Mouse (Mus musculus): ENCODE data around the gene Gm49394.

Gene Gm49394

GRCm38 (mm10) chr7:142659181-142659681 lies 10.5 kb downstream of the Gm49394 start:
- no peak for DNase-seq (ENCODE audit: low spot score in 2 of 2)

GRCm38 (mm10) chr7:142658681-142659180 lies 11.0 kb downstream of the Gm49394 start:
- no peak for DNase-seq (ENCODE audit: low spot score in 2 of 2)

DNA sequence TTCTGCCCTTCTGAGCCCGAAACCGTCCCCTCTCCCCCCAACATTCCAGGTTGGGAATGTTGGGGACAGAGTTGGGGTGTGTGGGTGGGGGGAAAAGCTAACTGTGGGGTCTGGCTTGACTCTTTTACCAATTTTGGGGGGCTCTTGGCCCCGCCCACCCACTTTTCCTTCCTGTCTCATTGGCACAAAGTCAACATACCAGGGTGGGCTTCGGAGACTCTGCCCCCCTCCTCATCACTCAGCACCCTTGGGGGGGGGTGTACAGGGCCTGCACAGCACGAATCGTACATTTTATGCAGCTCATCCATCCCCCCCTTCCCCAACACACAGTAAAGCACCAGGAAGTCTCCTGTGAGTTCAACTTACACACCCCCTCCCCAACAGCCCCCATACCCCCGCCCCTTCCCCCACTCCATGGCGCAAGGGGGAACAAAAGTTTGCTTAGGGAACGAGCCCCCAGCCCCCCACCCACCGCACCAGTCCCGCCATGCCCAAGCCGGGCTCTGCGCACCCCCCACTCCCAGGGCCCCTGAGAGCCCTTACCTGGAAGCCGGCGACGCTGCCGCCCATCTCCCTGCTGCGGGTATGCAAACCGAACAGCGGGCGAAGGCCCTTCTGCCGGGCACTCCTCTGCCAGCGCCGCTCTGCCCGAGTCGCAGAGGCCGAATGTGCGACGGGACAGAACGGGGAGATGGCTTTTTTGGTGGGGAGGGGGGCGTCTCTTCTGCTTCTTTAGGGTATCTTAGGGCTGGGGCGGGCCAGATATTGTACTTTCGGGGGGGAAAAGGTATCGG lies 11.7 kb downstream of the Gm49394 start:
- no peak for DNase-seq (ENCODE audit: low spot score in 2 of 2)

DNA sequence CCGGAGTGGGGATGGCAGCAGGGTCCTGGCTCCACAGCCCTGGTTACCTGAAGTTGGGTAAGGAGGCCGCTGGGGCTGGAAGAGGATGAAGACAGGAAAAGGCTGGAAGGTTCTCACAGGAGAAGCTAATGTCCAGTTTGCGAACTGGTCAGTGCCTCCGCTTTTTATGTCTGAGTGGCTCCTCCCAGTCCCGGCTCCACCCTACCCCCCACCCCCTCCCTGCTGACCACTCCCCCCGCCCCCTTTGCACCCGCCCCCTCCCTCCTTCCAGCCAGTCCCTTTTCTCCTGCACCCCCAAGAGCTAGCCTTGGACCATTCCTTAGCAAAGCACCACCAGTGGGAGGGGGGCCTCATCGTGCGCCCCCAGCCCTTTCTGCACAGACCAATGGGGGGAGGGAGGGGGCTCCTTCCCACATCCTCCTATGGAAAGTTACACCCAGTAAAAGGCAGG lies 12.4 kb downstream of the Gm49394 start:
- DNase-seq (ENCODE audit: low spot score in 2 of 2) = no peak

GRCm38 (mm10) chr7:142656055-142656454 lies 13.7 kb downstream of the Gm49394 start:
- no peak for DNase-seq (ENCODE audit: low spot score in 2 of 2)

GRCm38 (mm10) chr7:142655633-142656032 lies 14.1 kb downstream of the Gm49394 start:
- DNase-seq (ENCODE audit: low spot score in 2 of 2) = no peak

- DNase-seq (ENCODE audit: low spot score in 2 of 2) = no peak
These were observed 16.0 kb downstream of the Gm49394 start for GRCm38 (mm10) chr7:142653726-142654125.

- DNase-seq (ENCODE audit: low spot score in 2 of 2) = no peak
These were observed 23.1 kb downstream of the Gm49394 start for GRCm38 (mm10) chr7:142646676-142647075.

- no peak for DNase-seq (ENCODE audit: low spot score in 2 of 2)
These were observed 24.7 kb downstream of the Gm49394 start for GRCm38 (mm10) chr7:142645045-142645444.

GRCm38 (mm10) chr7:142636178-142636577 lies 33.6 kb downstream of the Gm49394 start:
- DNase-seq (ENCODE audit: low spot score in 2 of 2) = no peak

GRCm38 (mm10) chr7:142630691-142631090 lies 39.1 kb downstream of the Gm49394 start:
- no peak for DNase-seq (ENCODE audit: low spot score in 2 of 2)

DNA sequence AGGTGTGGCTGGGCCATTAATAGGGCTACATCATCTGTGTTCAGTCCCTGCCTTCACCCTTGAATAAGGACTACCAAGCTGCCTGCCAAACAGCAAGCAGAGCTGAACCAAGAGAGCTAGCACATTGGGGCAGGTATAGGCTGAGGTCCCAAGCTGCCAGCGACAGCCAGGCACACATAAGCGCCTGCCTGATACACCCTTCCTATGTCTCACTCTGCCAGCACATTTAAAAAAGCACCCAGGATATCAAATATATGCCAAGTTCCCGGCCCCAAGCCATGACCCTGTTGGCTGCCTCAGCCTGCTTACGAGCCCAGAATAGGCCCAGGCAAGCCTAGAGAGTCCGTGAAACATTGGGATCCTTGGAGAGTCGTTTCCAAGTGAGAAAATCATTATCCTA lies 39.9 kb downstream of the Gm49394 start:
- peak; percentile 14 to 16 for DNase-seq (ENCODE audit: low spot score in 2 of 2)

DNA sequence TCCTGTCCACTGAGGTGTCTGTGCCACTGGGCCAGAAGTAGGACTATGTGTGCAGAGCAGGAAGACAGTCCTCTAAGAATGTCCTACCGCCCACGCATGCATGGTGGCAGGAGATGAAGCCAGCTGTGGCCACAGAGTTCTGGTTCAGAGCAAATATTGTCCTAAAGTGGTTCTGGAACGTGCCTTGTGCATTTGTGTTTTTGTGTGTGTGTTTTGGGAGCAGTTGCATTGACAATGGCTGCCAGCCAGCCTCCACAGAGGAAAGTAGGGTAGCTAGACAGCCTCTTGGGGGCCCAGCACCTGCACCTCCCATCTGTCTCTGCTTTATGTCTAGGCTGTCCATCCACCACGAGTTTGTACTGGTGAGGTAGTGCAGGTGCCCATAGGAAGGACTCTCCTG lies 47.6 kb downstream of the Gm49394 start:
- no peak for DNase-seq (ENCODE audit: low spot score in 2 of 2)

GRCm38 (mm10) chr7:142613077-142613476 lies 56.7 kb downstream of the Gm49394 start:
- DNase-seq (ENCODE audit: low spot score in 2 of 2) = no peak

GRCm38 (mm10) chr7:142610627-142611406 lies 58.9 kb downstream of the Gm49394 start:
- peak in 1 of 2 experiments; percentile 34 for DNase-seq (ENCODE audit: low spot score in 2 of 2)

DNA sequence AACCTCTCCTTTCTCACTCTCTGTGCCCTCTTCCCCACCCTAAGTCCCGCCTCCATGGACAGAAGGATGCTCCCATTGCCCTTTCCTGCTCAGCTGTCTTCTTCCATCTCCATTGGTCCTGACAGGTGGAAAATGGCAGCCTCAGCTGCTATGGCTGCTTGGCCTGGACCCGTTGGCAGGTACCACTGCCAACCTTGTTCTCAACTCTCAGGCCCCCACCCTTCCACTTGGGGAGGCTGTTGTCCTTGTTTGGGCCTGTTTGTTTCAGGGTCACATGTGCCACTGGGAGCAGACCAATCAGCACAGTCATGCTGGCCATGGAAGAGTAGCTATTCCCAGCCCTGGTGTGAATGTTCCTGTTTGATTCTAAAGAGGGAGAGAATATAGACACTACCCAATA lies 68.8 kb downstream of the Gm49394 start:
- DNase-seq (ENCODE audit: low spot score in 2 of 2) = no peak
